Mouse (Mus musculus): ENCODE measurements at regions not wholly inside any gene's neighbourhood (a gene's known extent, or its start where the extent isn't known, plus 50 kb on each side); places are given as distances from the start of the nearest gene placed in this dataset.

- TF ChIP-seq ZNF384 (IDR thresholded peaks at IDR 0.05; ENCODE audit: low read depth, low read length): no peak
- TF ChIP-seq HCFC1 (IDR thresholded peaks at IDR 0.05; ENCODE audit: borderline replicate concordance, insufficient read depth, low read length): no peak
- no peak for TF ChIP-seq MAFK (IDR thresholded peaks at IDR 0.05; ENCODE audit: insufficient read depth, low read depth, low read length)
Measured at GRCm38 (mm10) chr2:128337192-128337591, 211.4 kb downstream of the Bcl2l11 start.
